Mouse (Mus musculus) gastrocnemius, postnatal 10 days (tissue): Measurements from ENCODE around the gene Myl3. TPM values are rescaled to one million over a fixed set of nuclear protein-coding genes. Genes with fewer than 3 reads are reported as not detected.

Source experiments
- total RNA-seq, 2 experiments: library from RNA; stranded (reverse); gene quantifications; 2 replicates each; pipeline ENCODE4 v1.2.3; 2021

The Myl3 gene
- total RNA-seq, 2 experiments from 2014 or later, result 260 to 321 TPM

Other genes starting within 250 kb of the Myl3 start
- 10 to 100 TPM; 38.0 to 47.3 TPM for gene Setd2, start 209.3 kb upstream of the Myl3 start, total RNA-seq
- 1 to 10 TPM; 1.6 to 2.2 TPM for gene Nradd, start 117.4 kb upstream of the Myl3 start, total RNA-seq
- gene Nbeal2, start 87.7 kb upstream of the Myl3 start, total RNA-seq, result 1 to 10 TPM; 2.2 to 3.4 TPM
- 10 to 100 TPM; 50.3 to 53.6 TPM for gene Ccdc12, start 85.4 kb upstream of the Myl3 start, total RNA-seq
- gene Pth1r, start 5.3 kb downstream of the Myl3 start, total RNA-seq, result 10 to 100 TPM in 1 of 2 experiments, 1 to 10 TPM in 1; 4.1 to 11.8 TPM
- gene Prss42, start 56.3 kb downstream of the Myl3 start, total RNA-seq, result not detected
- not detected for gene Prss44, start 72.1 kb downstream of the Myl3 start, total RNA-seq
- gene Prss43, start 84.8 kb downstream of the Myl3 start, total RNA-seq, result not detected
- not detected for gene Prss45, start 92.7 kb downstream of the Myl3 start, total RNA-seq
- gene Prss46, start 102.6 kb downstream of the Myl3 start, total RNA-seq, result under 1 TPM in 1 of 2 experiments, not detected in 1; 0.29 TPM
- gene Prss50, start 116.1 kb downstream of the Myl3 start, total RNA-seq, result under 1 TPM in 1 of 2 experiments, not detected in 1; 0.41 TPM
- 1 to 10 TPM; 4.5 to 9.7 TPM for gene Als2cl, start 138.0 kb downstream of the Myl3 start, total RNA-seq
- under 1 TPM; 0.47 to 0.54 TPM for gene Tmie, start 138.3 kb downstream of the Myl3 start, total RNA-seq
- gene Fam240a, start 175.0 kb downstream of the Myl3 start, total RNA-seq, result under 1 TPM in 1 of 2 experiments, not detected in 1; 0.99 TPM
- gene Tdgf1, start 204.3 kb downstream of the Myl3 start, total RNA-seq, result not detected
- 10 to 100 TPM; 10.6 to 13.7 TPM for gene Lrrc2, start 209.7 kb downstream of the Myl3 start, total RNA-seq
- under 1 TPM; 0.92 to 0.93 TPM for gene Rtp3, start 248.7 kb downstream of the Myl3 start, total RNA-seq